Mouse (Mus musculus) forebrain, embryonic 11.5 days (tissue): ENCODE data around the gene Olfml2b. TPM values are rescaled to one million over a fixed set of nuclear protein-coding genes. Genes with fewer than 3 reads are reported as not detected.

Experiments used
- ATAC-seq: fragments of 200-750 bp; cut with Nextera tagmentation; replicated peaks from 2 replicates; pipeline ENCODE4 v1.8.0; 2017; ENCODE audit warnings: moderate TSS enrichment; ENCODE audit not compliant: low FRiP score
- DNase-seq: peaks from one replicate; pipeline ENCODE4 v3.0.0-alpha.2; 2017; ENCODE audit warnings: low spot score
- H3K27ac ChIP-seq: fragments of 300-500 bp; sonication (generic); 2 replicates; pipeline ENCODE4 v1.5.1; 2014; ENCODE audit warnings: low read depth, low read length
- H3K27me3 ChIP-seq: fragments of 300-500 bp; sonication (generic); 2 replicates; pipeline ENCODE4 v1.6.1; 2014; ENCODE audit warnings: mild to moderate bottlenecking, low read length, mixed read lengths; ENCODE audit not compliant: control insufficient read depth, insufficient read depth
- H3K36me3 ChIP-seq: fragments of 300-500 bp; sonication (generic); 2 replicates; pipeline ENCODE4 v1.6.1; 2014; ENCODE audit warnings: mild to moderate bottlenecking, low read length, moderate library complexity, mixed read lengths; ENCODE audit not compliant: control insufficient read depth, insufficient read depth
- H3K4me1 ChIP-seq: fragments of 300-500 bp; sonication (generic); replicated peaks from 2 replicates; pipeline ENCODE4 v1.6.1; 2014; ENCODE audit warnings: low read length, mixed read lengths; ENCODE audit not compliant: control insufficient read depth, insufficient read depth
- H3K4me2 ChIP-seq: fragments of 300-500 bp; sonication (generic); 2 replicates; pipeline ENCODE4 v1.6.1; 2014; ENCODE audit warnings: low read depth, mild to moderate bottlenecking, low read length, moderate library complexity, mixed read lengths; ENCODE audit not compliant: severe bottlenecking
- H3K4me3 ChIP-seq: fragments of 300-500 bp; sonication (generic); 2 replicates; pipeline ENCODE4 v1.5.1; 2014; ENCODE audit warnings: low read depth, low read length
- H3K9ac ChIP-seq: fragments of 300-500 bp; sonication (generic); 2 replicates; pipeline ENCODE4 v1.6.1; 2014; ENCODE audit warnings: low read length
- H3K9me3 ChIP-seq: fragments of 300-500 bp; sonication (generic); 2 replicates; pipeline ENCODE4 v1.6.1; 2016; ENCODE audit warnings: low read length, mixed read lengths; ENCODE audit not compliant: control insufficient read depth
- WGBS: fragments of 180-500 bp; shearing (Covaris S2); extraction: QIAGEN DNeasy Blood & Tissue Kit; methylation state at CpG from one replicate; pipeline ENCODE4 v1.1.7; 2014; 5-methylcytosine and 5-hydroxymethylcytosine counted together
- polyA plus RNA-seq: library from polyadenylated mRNA; unstranded; fragments of >200 nt; fragmentation: Nextera tagmentation; extraction: Ambion mirVana; gene quantifications from 2 replicates; pipeline ENCODE4 v1.2.1, GENCODE M21; 2014

The Olfml2b gene
- polyA plus RNA-seq, 1 experiment from 2014 or later: 4.4 TPM

GRCm38 (mm10) chr1:170728524-170728923 is 84.2 kb downstream of the Olfml2b start:
- H3K36me3 ChIP-seq: no peaks in the 10 kb centered on the region
- H3K4me2 ChIP-seq: no peak overlapping the region
- no peaks in the 10 kb centered on the region for H3K9me3 ChIP-seq
- H3K9ac ChIP-seq: no peak overlapping the region
- ATAC-seq: no peak
- H3K4me1 ChIP-seq: no peaks in the 10 kb centered on the region
- 88% methylated on average over 6 of the region's 6 CpGs for WGBS
- no peak overlapping the region for H3K4me3 ChIP-seq
- no peak for DNase-seq
- H3K27me3 ChIP-seq: no peaks in the 10 kb centered on the region
- no peak overlapping the region for H3K27ac ChIP-seq

DNA sequence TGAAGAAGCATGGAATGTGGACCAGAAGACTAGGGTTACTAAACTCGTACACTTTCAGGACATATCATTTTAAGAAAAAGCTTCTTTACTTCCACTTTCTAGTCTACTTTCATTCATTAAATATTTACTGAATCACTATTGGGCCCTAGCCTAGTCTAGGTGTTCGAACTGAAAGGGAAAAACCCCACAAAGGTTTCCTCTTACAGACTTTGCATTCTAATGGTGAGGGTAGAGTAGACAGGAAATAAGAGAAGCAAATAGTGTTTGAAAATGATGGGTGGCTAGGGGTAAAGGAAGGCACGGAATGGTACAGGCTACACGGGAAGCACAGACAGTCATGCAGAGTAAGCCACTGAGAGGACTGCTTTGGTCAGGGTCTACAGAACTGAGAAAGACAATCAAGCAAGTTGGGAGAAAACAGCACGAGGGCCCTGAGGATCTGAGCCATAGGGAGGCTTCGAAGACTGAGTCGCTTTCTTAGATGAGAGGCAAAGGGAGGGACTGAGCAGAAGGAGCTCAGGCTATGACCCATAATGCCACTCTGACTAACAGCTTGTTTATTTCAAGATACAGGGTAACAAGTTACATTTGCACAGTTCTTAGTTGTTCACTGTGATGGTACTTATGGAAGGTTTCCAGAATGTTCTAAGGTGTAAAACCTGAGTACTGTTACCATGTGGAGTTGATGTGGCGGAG is 85.1 kb downstream of the Olfml2b start:
- Histone ChIP-seq H3K4me1 (no peaks in the 10 kb centered on the region), H3K27ac (no peak overlapping the region), H3K36me3 (no peaks in the 10 kb centered on the region), H3K4me2 (no peak overlapping the region), H3K4me3 (no peak overlapping the region), H3K9me3 (no peaks in the 10 kb centered on the region), H3K9ac (no peak overlapping the region), H3K27me3 (no peaks in the 10 kb centered on the region)
- DNase-seq: no peak
- 89% methylated on average over 8 of the region's 8 CpGs for WGBS
- no peak for ATAC-seq

DNA sequence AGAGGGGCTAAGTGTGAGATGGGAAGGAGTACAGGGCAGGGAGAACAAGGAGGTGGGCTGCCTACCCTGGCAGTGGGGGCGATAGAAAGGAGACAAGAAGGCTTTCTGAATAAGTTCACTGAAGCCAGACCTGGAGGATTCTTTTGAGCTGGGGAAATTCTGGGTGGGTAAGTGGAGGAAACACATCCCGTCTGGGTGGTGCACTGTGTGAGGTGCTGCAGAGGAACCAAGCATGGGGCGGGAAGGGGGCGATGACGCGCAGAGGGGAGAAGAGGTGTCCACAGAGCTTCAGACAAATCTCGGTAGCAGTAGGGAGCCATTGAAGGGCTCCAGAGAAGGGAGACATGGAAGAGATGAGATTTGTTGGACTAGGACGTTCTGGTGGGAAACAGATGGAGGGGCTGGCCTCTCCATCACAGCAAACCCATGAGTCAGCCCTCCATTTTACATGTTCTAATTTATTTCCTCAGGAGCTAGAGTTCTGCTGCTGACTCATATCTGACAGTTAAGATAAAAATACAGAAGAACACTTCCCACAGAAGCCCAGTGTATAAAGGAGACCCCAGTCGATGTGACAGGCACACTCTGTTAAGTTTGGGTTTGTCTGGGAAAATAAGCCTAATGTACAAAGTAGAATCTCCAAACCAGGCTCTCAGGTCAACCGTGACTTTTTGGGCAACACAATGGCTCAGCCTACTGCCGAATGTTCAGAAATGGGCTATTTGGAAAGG is 87.7 kb downstream of the Olfml2b start:
- ATAC-seq (no peak), DNase-seq (no peak)
- 88% methylated on average over 11 of the region's 11 CpGs for WGBS
- Histone ChIP-seq H3K4me1 (no peaks in the 10 kb centered on the region), H3K4me3 (no peak overlapping the region), H3K9ac (no peak overlapping the region), H3K27me3 (no peaks in the 10 kb centered on the region), H3K4me2 (no peak overlapping the region), H3K27ac (no peak overlapping the region), H3K36me3 (no peaks in the 10 kb centered on the region), H3K9me3 (no peaks in the 10 kb centered on the region)

Other genes with a start within 250 kb of the Olfml2b start
- gene Nos1ap, start 54.7 kb upstream of the Olfml2b start, polyA plus RNA-seq: 16.1 and 19.7 TPM in 2 replicates
- 8.9 and 9.8 TPM in 2 replicates for gene Atf6, start 223.2 kb downstream of the Olfml2b start, polyA plus RNA-seq
- 0.37 TPM in 1 of 2 replicates, not detected in the other for gene Gm26620, start 240.5 kb downstream of the Olfml2b start, polyA plus RNA-seq
- 28.7 and 29.3 TPM in 2 replicates for gene Dusp12, start 241.0 kb downstream of the Olfml2b start, polyA plus RNA-seq